Mouse (Mus musculus) midbrain, embryonic 11.5 days (tissue): Measurements from ENCODE around the gene Snx6. TPM values are rescaled to one million over a fixed set of nuclear protein-coding genes. Genes with fewer than 3 reads are reported as not detected.
"Not testable (repeated sequence)": the region's sequence is repeated elsewhere in the genome, so short reads cannot be mapped to it uniquely, and the experiment has no call there.

Experiments
- ATAC-seq: fragments of 200-750 bp; cut with Nextera tagmentation; 2 replicates; pipeline ENCODE4 v1.8.0; 2017; ENCODE audit warnings: moderate TSS enrichment, moderate library complexity; ENCODE audit not compliant: low FRiP score
- DNase-seq: peaks from one replicate; pipeline ENCODE4 v3.0.0; 2015; ENCODE audit warnings: low spot score; ENCODE audit errors: missing footprints
- H3K27ac ChIP-seq: fragments of 300-500 bp; sonication (generic); 2 replicates; pipeline ENCODE4 v1.5.1; 2014; ENCODE audit warnings: low read depth, low read length
- H3K27me3 ChIP-seq: fragments of 300-500 bp; sonication (generic); 2 replicates; pipeline ENCODE4 v1.6.1; 2014; ENCODE audit warnings: mild to moderate bottlenecking, low read length, moderate library complexity, mixed read lengths; ENCODE audit not compliant: control insufficient read depth, insufficient read depth
- H3K36me3 ChIP-seq: fragments of 300-500 bp; sonication (generic); 2 replicates; pipeline ENCODE4 v1.6.1; 2014; ENCODE audit warnings: mild to moderate bottlenecking, low read length, moderate library complexity, mixed read lengths; ENCODE audit not compliant: control insufficient read depth, insufficient read depth
- H3K4me1 ChIP-seq: fragments of 300-500 bp; sonication (generic); 2 replicates; pipeline ENCODE4 v1.6.1; 2014; ENCODE audit warnings: low read length; ENCODE audit not compliant: control insufficient read depth, insufficient read depth
- H3K4me2 ChIP-seq: fragments of 300-500 bp; sonication (generic); 2 replicates; pipeline ENCODE4 v1.6.1; 2014; ENCODE audit warnings: mild to moderate bottlenecking, moderate library complexity
- H3K4me3 ChIP-seq: fragments of 300-500 bp; sonication (generic); 2 replicates; pipeline ENCODE4 v1.5.1; 2014; ENCODE audit warnings: low read depth, low read length
- H3K9ac ChIP-seq: fragments of 300-500 bp; sonication (generic); 2 replicates; pipeline ENCODE4 v1.6.1; 2014; ENCODE audit warnings: low read length
- H3K9me3 ChIP-seq: fragments of 300-500 bp; sonication (generic); 2 replicates; pipeline ENCODE4 v1.6.1; 2016; ENCODE audit warnings: low read length; ENCODE audit not compliant: control insufficient read depth
- WGBS: fragments of 180-500 bp; shearing (Covaris S2); extraction: QIAGEN DNeasy Blood & Tissue Kit; methylation state at CpG from one replicate; pipeline ENCODE4 v1.1.7; 2014; 5-methylcytosine and 5-hydroxymethylcytosine counted together
- polyA plus RNA-seq: library from polyadenylated mRNA; unstranded; fragments of >200 nt; fragmentation: Nextera tagmentation; extraction: Ambion mirVana; gene quantifications from 2 replicates; pipeline ENCODE4 v1.2.1, GENCODE M21; 2014

The Snx6 gene
- polyA plus RNA-seq, 1 experiment from 2014 or later, result 251 TPM

GRCm38 (mm10) chr12:54718871-54719786, 76.4 kb downstream of the Snx6 start:
- no CpG with 5 or more reads among the region's 56 CpGs for WGBS
- H3K4me2 ChIP-seq, result not testable (repeated sequence)

GRCm38 (mm10) chr12:54717516-54717915, 78.0 kb downstream of the Snx6 start:
- 83% methylated on average over 4 of the region's 11 CpGs for WGBS
- not testable (repeated sequence) for H3K4me3 ChIP-seq

More at GRCm38 (mm10) chr12:54718871-54719786, 76.4 kb downstream of the Snx6 start:
- not testable (repeated sequence) for H3K27me3 ChIP-seq, H3K9ac ChIP-seq, H3K36me3 ChIP-seq, DNase-seq, H3K4me3 ChIP-seq, H3K4me1 ChIP-seq, H3K27ac ChIP-seq, H3K9me3 ChIP-seq
- ATAC-seq, result peak; percentile 92

GRCm38 (mm10) chr12:54713822-54714626, 81.5 kb downstream of the Snx6 start:
- H3K27me3 ChIP-seq, H3K9me3 ChIP-seq, H3K9ac ChIP-seq, H3K4me2 ChIP-seq, H3K4me3 ChIP-seq, H3K4me1 ChIP-seq, DNase-seq, H3K27ac ChIP-seq, H3K36me3 ChIP-seq: not testable (repeated sequence)
- 0% methylated on average over 5 of the region's 48 CpGs for WGBS
- peak; percentile 63 for ATAC-seq

More at GRCm38 (mm10) chr12:54717516-54717915, 78.0 kb downstream of the Snx6 start:
- H3K27me3 ChIP-seq, H3K9ac ChIP-seq, DNase-seq, ATAC-seq, H3K9me3 ChIP-seq, H3K27ac ChIP-seq, H3K4me2 ChIP-seq, H3K36me3 ChIP-seq, H3K4me1 ChIP-seq: not testable (repeated sequence)

GRCm38 (mm10) chr12:54710494-54710879, 85.0 kb downstream of the Snx6 start:
- not testable (repeated sequence) for DNase-seq, H3K9ac ChIP-seq, H3K4me3 ChIP-seq, H3K27ac ChIP-seq, H3K4me2 ChIP-seq, H3K9me3 ChIP-seq, H3K4me1 ChIP-seq, H3K27me3 ChIP-seq, H3K36me3 ChIP-seq
- peak; percentile 84 for ATAC-seq
- WGBS, result 0% methylated on average over 3 of the region's 8 CpGs

- not testable (repeated sequence) for H3K27me3 ChIP-seq, H3K9me3 ChIP-seq, H3K36me3 ChIP-seq, H3K4me3 ChIP-seq, H3K9ac ChIP-seq, DNase-seq, H3K4me2 ChIP-seq, H3K27ac ChIP-seq, H3K4me1 ChIP-seq
- peak; percentile 76 for ATAC-seq
- 0% methylated on average over 8 of the region's 44 CpGs for WGBS
Measured at GRCm38 (mm10) chr12:54709691-54710493, 85.6 kb downstream of the Snx6 start.

GRCm38 (mm10) chr12:54699394-54699793, 96.1 kb downstream of the Snx6 start:
- Histone ChIP-seq H3K36me3 (no peaks in the 10 kb centered on the region), H3K4me3 (no peak overlapping the region), H3K4me1 (peaks cover 2% of the 10 kb centered on the region; the same call in 1 of the 2 replicates), H3K9me3 (no peaks in the 10 kb centered on the region), H3K27ac (no peak overlapping the region), H3K4me2 (no peak overlapping the region), H3K27me3 (no peaks in the 10 kb centered on the region), H3K9ac (no peak overlapping the region)
- ATAC-seq, result no peak
- 80% methylated on average over 7 of the region's 7 CpGs for WGBS
- no peak for DNase-seq

- Histone ChIP-seq H3K27ac (no peak overlapping the region), H3K4me3 (no peak overlapping the region), H3K9me3 (no peaks in the 10 kb centered on the region), H3K9ac (no peak overlapping the region), H3K27me3 (no peaks in the 10 kb centered on the region), H3K4me1 (peaks cover 2% of the 10 kb centered on the region; the same call in 1 of the 2 replicates), H3K4me2 (no peak overlapping the region), H3K36me3 (no peaks in the 10 kb centered on the region)
- DNase-seq (peak; percentile 84), ATAC-seq (no peak)
- 67% methylated on average over 6 of the region's 6 CpGs for WGBS
Measured at GRCm38 (mm10) chr12:54697791-54698250, 97.7 kb downstream of the Snx6 start.

- Histone ChIP-seq H3K4me3 (no peak overlapping the region), H3K9ac (no peak overlapping the region), H3K27me3 (no peaks in the 10 kb centered on the region), H3K9me3 (no peaks in the 10 kb centered on the region), H3K27ac (no peak overlapping the region), H3K4me2 (no peak overlapping the region), H3K36me3 (no peaks in the 10 kb centered on the region), H3K4me1 (peaks cover 2% of the 10 kb centered on the region; the same call in 1 of the 2 replicates)
- DNase-seq, result peak; percentile 90
- peak; percentile 28 for ATAC-seq
- 21% methylated on average over 7 of the region's 7 CpGs for whole genome bisulfite sequencing
Measured at GRCm38 (mm10) chr12:54697003-54697597, 98.4 kb downstream of the Snx6 start.
